Mouse (Mus musculus) heart, adult 2 months (tissue): ENCODE measurements around the gene Ctdnep1.

Experiments
- CTCF ChIP-seq: fragments of 200-600 bp; IDR thresholded peaks from 2 replicates; pipeline ENCODE4 v1.8.1; 2022; ENCODE audit warnings: antibody characterized with exemption, mild to moderate bottlenecking, moderate library complexity
- EP300 ChIP-seq: fragments of 200-500 bp; IDR thresholded peaks from 2 replicates; pipeline ENCODE4 v1.6.1; 2011; ENCODE audit warnings: low read depth, low read length, control low read depth; ENCODE audit not compliant: insufficient read depth
- POLR2A ChIP-seq: fragments of 200-500 bp; IDR thresholded peaks from 2 replicates; pipeline ENCODE4 v1.6.1; 2011; ENCODE audit warnings: mild to moderate bottlenecking, low read depth, low read length, control low read depth; ENCODE audit not compliant: insufficient read depth

- TF ChIP-seq CTCF (peak; percentile 97; the same call in 1 of the 2 replicates), POLR2A (no peak), EP300 (peak; percentile 95)
These were observed 32.2 kb upstream of the Ctdnep1 start for GRCm38 (mm10) chr11:69948763-69949150.
